Mouse (Mus musculus): ENCODE measurements around the gene Col16a1.

Col16a1 gene

DNA sequence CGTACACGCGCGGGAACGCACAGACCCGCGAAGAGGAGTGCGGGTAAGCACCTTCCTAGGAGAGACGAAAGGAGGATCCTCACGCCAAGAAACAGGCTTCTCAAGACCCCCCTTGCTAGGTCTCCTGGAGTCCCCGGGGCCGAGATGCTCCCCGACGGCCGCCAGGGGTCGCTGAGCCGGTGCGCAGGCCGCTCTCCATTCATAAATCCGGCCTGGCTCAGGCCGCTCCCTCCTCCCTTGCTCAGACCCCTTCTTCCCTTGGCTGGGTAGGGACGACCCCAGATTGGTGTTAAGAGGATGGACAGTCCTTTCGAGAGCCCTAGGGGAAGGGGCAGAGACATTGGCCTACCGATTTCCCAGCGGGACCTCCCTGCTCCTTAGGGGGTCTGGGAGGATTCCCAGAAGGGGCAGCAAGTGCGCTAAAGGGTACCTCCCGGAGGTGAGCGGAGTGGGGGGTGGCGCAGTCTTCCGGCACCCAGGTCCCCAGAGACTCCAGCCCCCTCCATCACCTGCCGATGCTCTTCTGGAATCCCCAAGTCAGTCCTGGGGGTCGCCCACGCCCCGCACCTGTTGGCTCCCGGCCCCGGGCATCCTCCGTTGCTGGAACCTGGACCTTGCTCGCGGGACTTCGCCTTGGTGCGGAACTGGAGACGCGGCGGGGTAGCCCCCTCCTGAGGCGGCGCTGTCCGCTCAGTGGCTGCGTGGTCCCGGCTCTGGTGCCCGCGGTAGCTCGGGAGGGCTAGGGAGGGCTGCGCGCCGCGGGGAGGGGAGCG, 91.0 kb downstream of the Col16a1 start:
- peak; percentile 81 for DNase-seq

DNA sequence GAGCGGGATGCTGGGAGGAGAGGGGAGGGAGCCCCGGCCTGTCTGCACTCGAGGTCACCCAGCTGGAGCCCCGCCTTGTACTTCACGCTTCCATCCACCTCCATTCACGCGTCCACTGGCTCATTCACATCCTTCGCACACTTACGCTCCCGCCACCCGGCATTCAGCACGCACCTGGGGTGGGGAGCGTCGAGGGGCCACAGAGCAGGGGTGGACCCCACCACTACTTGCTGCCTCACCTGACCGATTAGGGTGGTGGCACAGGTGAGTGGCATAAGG, 91.5 kb downstream of the Col16a1 start, which contains the start of gene Hcrtr1:
Hcrtr1 (minus strand) TSS at position 146 of the 279 bp plus-strand sequence.
- no peak for DNase-seq

DNA sequence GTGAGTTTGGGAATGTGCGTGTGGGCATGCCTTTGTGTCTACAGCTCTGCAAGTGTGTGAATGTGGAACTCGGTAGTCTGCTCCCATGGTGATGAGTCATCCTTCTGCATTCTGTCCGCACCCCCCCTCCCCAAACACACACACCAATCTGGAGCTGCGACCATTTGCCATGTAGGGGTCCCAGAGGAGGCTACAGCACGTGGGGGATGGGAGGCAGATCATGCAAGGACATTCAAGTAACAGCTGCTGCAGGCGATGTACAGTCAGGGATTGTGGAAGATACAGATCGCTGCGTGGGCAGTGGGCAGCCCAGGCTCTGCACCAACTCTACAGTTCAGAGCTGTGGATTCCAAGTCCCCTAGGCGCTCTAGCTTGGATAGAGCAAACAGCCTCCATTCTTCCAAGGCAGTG, 93.4 kb downstream of the Col16a1 start:
- DNase-seq, result no peak

DNA sequence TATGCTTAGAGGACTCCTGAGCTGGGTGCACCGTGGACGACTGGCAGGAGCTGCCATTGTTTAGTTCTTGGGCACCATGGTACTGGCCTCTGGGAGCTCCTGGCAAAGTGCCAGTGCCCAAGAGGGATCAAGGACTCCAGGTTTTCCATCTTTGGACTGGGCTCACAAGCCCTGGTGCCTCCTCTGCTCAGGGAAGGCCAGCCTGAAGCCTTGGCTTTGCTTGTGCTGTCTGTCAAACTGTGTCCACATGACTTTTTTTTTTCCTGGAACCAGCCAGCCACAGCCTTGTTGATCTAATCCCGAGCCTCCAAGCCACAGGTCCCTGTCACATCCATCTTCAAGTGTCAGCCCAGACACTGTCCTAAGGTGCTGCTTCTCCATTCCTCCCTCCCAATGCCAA, 94.1 kb downstream of the Col16a1 start:
- no peak for DNase-seq

DNA sequence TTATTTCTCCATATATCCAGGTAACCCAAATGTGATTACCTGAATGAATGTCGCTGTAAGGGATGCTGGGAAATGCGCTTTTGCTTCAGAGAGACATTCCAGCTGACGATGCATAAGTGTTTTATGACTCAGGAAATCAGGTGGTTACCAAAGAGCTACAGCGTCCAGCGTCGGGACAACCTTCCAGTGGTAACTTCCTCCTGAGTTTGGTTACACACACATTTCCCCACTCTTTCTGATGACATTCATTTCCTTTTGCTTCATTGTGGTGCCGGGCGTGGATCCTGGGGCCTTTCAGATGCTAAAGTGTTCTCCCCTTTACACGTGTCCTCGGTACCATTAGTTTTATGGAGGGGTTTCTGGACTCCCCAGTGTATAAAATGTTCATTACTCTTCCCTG, 100.8 kb downstream of the Col16a1 start:
- no peak for DNase-seq
